Mouse (Mus musculus): Measurements from ENCODE around the gene Bax.
"Not testable (repeated sequence)": the region's sequence is repeated elsewhere in the genome, so short reads cannot be mapped to it uniquely, and the experiment has no call there.

Bax gene

GRCm38 (mm10) chr7:45466283-45467089 lies at the start of gene Bax:
Gene Bax (minus strand): TSS chr7:45466898.
- peak; percentile 96 for DNase-seq (ENCODE audit: low read depth, low spot score)

- peak; percentile 97 for DNase-seq (ENCODE audit: low read depth, low spot score)
Observed at GRCm38 (mm10) chr7:45515436-45515835, 48.7 kb upstream of the Bax start.

DNA sequence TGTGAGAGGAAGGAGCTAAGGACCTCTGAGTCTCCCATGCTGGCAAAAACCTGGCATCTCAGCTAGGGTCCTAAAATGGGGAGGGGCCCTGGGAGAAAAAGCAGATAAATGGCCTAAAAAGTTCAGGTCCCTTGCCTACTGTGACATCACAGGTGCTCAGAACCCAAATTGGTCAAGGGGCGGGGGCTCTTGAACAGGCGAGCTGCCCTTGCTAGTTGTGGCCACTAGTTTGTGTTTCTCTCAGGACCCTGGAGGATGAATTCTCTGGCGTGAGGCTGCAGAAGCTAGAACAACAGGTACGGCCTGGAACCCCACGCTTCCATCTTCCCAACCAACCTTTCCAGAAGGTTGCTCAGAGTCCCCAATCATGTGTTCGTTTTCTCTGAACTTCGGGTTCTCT lies 47.7 kb upstream of the Bax start:
- DNase-seq (ENCODE audit: low read depth, low spot score): peak; percentile 81

DNA sequence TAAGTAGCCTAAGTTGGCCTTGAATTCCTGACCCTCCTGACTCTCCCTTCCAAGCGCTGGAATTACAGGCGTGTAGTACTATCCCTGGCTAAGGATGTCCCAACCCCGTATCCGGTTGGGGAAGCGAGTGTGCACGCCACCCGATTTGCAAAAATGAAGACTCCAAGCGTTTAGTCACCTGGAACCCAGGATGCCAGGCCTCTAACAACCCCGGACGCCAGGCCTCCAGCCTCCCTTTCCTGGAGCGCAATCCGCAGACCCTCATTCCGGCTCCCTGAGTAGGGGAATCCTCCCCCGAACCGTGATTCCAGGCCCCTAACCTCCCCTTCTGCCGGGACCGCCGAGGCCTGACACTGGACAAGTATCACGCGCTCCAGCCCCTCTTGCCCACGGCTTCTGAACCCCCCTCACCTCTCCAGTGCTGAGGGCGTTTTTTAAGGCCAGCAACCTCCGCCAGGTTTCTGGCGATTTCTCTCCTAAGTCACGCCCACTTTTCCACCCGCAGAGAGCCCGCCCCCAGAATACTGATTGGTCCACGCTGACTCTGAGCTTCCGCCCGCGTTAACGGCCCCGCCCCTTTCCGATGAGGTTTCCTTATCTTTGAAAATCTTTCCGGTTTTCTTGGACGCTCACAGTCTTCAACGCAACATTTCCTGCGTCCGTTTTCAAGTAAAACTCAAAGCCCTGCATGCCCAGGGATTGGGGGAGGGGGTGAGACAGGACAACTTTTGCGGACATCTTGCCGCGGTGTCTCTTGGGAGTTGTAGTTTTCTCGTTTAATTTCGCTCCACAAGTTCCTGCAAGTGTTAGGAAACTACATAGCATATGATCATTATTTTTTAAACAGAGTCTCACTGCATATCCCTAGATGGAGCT lies 43.5 kb upstream of the Bax start, which contains the start of gene Nucb1:
Nucb1 (minus strand) TSS at position 495 of the 876 bp plus-strand sequence.
- DNase-seq (ENCODE audit: low read depth, low spot score): peak; percentile 97

DNA sequence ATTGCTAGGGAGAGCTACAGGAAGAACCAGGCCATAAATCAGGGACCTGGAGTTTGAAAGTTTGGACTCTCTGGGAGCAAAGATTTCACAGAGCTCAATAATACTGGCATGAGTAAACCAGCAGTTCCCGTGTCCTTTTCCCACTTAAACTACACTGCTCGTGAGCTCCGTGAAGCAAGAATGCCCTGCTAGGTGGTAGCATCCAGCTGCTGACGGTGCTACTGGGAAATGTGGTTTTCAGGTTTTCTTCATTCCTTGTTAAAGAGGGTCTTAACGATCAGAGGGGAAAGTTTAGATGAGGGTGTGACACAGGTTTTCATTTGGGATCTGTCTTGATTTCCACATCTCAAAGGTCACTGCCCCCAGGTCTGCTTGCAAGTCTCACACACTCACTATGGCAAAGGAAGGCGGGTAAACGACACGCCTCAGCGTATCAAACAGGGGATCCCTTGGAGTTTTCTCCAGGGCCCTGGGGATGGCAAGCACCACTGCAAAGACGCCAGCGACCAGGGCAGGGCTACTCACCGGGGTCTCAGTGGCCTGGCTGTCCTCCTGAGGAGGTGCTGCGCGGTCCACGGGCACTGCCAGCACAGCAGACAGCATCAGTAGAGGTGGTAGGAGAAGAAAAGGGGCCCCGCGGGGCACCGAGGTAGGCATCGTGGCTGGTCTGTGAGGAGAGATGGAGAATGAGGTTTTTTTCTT lies 42.6 kb upstream of the Bax start:
- no peak for DNase-seq (ENCODE audit: low read depth, low spot score)

DNA sequence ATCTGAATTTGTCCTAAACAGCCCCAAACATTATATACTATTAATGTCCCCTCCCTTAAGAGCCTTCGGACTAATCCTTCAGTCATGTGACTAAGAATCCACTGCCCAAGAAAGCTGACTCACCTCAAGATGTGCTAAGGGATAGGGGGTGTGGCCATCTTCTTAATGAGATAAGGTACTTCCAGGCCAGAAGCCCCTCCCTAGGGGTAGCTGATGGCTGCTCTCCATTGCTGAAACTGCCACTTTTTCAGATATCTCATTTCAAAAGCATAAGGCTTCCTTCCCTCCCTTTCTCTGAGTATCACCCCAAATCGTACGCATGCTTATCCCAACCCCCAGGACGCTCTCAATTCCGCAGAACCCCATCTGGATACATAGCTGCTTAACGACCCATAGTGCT lies 41.9 kb upstream of the Bax start:
- peak; percentile 62 for DNase-seq (ENCODE audit: low read depth, low spot score)

DNA sequence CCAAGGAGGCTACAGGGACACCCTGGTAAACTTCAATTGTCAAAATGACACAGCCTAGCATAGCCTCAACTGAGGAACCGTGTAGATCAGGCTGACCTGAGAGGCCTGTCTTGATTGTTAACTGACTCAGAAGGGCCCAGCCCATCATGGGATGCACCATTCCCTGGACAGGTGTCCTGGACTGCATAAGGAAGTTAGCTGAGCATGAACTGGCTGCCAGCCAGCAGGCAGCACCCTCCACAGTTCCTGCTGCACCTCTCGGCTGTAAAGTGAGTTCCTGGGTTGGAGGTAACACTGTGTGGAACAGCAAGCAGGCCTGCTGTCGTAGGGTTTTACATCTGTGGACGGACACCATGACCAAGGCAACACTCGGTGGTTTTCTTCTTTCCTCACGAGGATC lies 40.9 kb upstream of the Bax start:
- DNase-seq (ENCODE audit: low read depth, low spot score): no peak

DNA sequence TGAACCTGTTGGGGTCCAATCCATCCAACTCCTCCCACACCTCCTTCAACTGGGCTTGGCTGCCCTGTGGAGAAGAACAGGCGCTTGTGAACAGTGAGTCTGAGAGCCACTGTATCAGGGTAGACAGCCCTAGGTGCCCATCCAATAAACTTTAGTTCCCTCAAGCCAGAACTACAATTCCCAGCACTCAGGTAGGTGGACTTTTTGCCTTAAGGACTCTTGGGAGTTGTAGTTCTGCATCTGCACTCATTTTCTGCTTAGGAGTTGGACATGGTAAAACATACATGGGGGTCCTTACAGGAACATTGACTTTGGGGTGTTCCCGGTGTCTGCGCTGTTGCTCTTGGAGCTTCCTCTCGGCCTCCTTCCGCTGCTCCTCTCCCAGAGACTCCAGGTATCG lies 31.7 kb upstream of the Bax start:
- no peak for DNase-seq (ENCODE audit: low read depth, low spot score)

DNA sequence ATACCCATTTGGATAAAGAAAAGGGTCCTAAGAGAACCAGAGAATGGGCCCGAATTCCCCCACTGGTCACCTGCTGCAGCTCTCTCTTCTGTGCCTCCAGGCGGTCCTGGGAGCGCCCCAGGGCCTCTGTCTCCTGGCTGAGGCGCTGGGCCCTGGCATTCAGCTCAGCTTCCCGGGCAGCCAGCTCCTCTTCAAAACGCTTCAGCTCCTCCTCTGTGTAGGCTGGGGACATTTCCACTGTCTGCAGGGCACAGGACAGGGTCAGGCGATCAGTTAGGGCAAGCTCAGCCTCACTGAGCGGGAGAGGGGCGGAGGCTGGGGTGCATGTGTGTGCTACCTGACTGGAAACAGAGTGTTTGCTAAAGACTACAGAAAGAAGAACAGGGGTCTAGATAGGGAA lies 27.9 kb upstream of the Bax start:
- no peak for DNase-seq (ENCODE audit: low read depth, low spot score)

- no peak for DNase-seq (ENCODE audit: low read depth, low spot score)
Observed at GRCm38 (mm10) chr7:45492951-45493350, 26.3 kb upstream of the Bax start.

DNA sequence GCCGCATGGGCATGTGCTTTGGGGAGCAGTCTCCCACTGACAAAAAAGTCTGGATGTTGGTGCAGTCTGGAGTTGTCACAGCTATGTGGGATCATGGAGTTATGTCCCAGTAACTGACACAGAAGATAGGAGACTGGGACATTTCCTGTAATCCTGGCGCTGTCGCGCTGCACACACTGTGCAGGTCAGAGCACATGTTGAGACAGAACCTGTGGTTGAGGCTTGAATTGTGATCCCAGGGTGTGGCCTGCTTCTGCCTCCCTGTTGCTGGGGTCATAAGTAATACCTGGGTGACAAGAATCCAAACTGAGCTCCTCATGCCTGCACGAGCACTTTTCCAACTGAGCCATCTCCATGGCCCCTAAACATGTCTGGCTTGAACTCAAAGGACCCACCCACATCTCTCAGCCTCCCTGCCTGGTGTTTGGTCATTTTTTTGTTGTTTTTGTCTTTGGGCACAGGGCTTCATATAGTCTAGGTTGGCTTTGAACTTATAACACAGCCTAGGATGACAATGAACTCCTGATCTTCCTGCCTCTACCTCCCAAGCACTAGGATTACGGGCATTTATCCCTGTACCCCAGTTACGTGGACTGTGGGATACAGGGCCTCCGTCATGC lies 25.6 kb upstream of the Bax start:
- no peak for DNase-seq (ENCODE audit: low read depth, low spot score)

GRCm38 (mm10) chr7:45491264-45491663 lies 24.6 kb upstream of the Bax start:
- peak; percentile 43 for DNase-seq (ENCODE audit: low read depth, low spot score)

GRCm38 (mm10) chr7:45490822-45491221 lies 24.1 kb upstream of the Bax start:
- DNase-seq (ENCODE audit: low read depth, low spot score): no peak

DNA sequence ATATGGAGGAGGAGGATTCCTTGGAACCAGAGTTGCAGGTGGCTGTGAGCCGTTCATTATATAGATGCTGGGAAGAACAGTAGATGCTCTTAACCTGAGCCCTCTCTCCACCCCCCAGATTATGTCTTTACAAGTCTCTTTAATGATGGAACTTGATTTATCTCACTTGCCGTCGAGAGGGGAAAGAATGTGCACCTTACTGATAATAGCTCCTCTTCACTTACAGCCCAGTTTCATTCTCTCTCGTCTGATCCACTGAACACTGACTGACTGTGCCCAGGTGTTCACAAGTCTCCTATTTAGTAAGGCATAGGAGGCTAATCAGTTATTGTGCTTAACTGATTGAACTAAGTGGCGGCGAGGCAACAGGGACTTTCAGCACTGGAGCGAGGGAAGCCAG lies 22.9 kb upstream of the Bax start:
- no peak for DNase-seq (ENCODE audit: low read depth, low spot score)

DNA sequence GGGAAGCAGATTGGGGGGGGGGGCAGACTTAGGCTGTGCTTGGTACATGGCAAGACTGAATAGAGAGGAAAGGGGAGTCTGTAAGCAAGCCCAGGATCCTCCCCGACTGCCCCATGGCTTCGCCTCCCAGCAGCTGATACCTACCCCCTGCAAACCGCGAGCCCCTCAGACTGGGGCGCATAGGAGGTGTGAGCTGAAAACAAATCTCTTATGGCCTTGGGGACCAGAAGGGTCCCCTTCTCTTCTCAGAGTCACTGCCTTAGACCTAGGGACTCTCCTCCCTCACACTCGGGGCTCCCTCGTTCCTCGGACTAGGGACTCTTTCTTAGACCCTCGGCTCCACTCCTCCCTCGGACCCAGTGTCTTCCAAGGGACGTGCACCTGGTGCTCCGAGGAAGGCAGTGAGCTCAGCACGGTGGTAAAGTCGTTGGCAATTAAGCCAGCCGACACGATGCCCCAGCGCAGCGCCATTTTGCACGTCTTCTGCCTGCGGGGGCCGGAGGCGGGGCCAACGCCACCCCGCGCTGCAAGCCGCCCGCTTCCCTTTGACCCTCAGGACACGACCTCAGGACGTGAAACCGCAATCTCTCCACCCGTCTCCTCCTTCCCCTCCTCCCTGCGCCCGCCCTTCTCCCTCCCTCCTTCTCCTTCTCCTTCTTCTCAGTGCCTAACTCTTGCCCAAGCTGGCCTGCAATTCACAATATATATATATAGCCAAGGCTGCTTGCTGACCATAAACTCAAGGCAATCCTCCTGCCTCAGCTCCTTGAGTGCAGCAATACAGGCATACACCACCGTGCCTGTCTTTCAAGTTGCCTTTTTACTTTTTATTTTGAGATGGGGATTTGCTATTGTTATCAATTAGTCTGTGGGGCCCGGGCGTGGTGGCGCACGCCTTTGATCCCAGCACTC lies 21.9 kb upstream of the Bax start, which contains the start of gene Dhdh:
Dhdh (minus strand) TSS at position 513 of the 912 bp plus-strand sequence.
- peak; percentile 76 for DNase-seq (ENCODE audit: low read depth, low spot score)

DNA sequence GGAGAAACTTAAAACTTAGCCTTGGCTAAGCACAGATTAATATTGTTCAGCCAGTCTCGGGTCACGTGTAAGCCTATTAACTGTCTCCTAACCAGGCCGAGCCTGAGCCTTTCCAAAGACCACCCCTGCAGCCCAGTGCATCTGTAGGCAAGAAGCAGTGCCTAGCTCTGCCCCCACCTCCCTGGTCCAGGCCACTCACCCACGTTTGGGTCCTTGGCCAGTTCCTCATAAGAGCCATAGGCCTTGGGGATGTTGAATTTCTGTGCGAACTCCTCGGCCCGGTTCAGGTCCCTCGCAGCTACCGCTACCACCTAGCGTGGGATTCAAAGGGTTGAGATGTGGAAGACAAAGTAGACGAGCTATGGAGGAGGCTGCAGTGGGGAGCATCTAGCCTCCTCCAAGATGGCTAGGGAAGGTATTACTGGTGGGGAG lies 21.2 kb upstream of the Bax start:
- no peak for DNase-seq (ENCODE audit: low read depth, low spot score)

GRCm38 (mm10) chr7:45486761-45487415 lies 20.2 kb upstream of the Bax start, which contains the start of gene Gm45808:
Gene Gm45808 (minus strand): TSS chr7:45486811.
- no peak for DNase-seq (ENCODE audit: low read depth, low spot score)

- no peak for DNase-seq (ENCODE audit: low read depth, low spot score)
Observed at GRCm38 (mm10) chr7:45486158-45486557, 19.5 kb upstream of the Bax start.

- DNase-seq (ENCODE audit: low read depth, low spot score): not testable (repeated sequence)
Observed at GRCm38 (mm10) chr7:45484985-45485384, 18.3 kb upstream of the Bax start.

- no peak for DNase-seq (ENCODE audit: low read depth, low spot score)
Observed at GRCm38 (mm10) chr7:45482166-45482565, 15.5 kb upstream of the Bax start.
